Mouse (Mus musculus) c-Kit-negative CD71-positive TER-119-positive erythroid progenitor cells, embryonic 14.5 days (primary cell): ENCODE results near the gene Cdh23.
"Not testable (repeated sequence)": the region's sequence is repeated elsewhere in the genome, so short reads cannot be mapped to it uniquely, and the experiment has no call there.

ENCODE experiments used
- DNase-seq: peaks from one replicate; pipeline ENCODE4 v3.0.0-alpha.2; 2013; ENCODE audit warnings: low read depth, low spot score

The Cdh23 gene

DNA sequence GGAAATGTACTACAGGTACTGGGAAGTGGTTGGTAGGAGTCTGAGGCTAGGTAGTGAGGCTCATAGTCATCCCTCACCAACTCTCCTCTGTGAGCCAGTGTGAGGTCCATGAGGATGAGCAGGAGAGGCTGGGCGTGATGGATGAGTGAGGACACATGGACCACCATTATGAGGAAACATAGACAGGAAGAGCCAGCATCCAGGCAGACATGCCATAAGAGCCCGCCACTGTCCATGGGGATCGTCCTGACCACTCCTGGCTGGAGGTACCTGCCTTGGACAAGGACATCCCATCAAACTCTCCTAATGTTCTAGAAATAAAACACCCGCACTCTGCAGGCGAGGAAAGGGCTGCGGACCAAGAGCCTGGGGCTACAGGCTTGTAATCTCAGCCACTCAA lies at the start of gene Cdh23:
Gene Cdh23 (minus strand): TSS at position 101 of the 400 bp plus-strand sequence.
- no peak for DNase-seq

DNA sequence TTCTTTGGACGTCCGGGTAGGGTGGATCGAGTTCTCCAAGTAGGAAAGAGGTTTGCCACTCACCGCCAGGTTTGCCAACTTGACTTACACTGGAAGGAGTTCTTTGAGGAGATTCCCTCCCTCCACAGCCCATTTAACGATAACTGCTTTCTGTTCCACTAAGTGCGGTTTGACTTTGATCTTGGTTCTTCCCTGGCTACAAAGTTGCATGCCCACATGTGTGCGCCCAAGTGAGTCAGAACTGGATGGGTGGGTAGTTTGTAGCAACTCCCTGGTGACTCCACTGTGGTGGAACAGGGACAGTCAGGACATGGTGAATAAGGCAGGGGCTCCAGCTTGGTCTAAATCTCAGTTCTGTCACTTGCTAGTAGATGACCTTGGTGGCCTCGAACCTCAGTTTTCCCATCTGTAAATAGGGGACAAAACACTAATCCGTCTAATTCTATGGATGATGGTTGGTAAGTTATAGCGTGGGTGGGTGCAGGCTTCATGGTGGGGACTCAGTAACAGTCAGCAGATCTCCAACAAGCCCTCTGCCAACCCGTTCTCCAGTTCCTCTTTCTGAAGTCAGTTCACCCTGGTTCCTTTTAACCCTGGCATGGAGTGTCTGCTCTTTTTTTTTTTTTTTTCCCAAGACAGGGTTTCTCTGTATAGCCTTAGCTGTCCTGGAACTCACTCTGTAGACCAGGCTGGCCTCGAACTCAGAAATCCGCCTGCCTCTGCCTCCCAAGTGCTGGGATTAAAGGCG lies 48.4 kb upstream of the Cdh23 start:
- no peak for DNase-seq

DNA sequence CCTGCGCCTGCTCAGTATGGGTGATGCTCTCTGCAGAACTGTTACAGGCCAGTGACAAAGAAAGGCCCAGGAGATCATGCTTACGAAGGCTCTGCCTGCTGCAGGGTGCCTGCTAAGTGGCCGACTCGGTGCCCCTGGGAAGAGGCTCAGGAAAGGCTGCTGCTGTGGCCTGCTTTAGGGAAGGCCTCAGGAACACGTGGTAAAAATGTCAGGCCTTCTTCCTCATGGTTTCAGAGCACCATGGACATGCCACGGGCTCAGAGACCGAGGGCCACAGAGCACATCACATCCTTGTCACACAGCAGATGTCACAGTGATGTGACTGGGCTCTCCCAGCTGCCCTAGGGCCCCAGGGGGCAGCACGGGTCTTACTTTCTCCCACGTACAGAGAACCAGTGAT lies 47.4 kb upstream of the Cdh23 start:
- no peak for DNase-seq

DNA sequence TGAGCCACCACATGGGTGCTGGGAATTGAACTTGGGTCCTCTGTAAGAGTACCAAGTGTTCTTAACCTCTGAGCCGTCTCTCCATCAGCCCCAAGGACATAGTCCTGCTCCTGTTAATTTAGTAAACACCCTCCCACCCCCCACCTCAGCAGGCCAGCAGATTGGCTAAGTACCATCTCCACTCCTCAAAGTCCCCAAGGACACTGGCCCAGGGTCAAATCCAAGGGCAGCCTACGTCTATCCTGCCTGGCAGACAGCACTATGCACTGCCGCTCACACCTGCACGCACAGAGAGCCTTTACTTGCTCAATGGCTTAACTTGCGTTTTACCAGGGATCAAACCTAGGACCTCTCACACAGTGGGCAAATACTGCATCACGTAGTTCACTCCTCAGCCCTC lies 46.7 kb upstream of the Cdh23 start:
- no peak for DNase-seq

DNA sequence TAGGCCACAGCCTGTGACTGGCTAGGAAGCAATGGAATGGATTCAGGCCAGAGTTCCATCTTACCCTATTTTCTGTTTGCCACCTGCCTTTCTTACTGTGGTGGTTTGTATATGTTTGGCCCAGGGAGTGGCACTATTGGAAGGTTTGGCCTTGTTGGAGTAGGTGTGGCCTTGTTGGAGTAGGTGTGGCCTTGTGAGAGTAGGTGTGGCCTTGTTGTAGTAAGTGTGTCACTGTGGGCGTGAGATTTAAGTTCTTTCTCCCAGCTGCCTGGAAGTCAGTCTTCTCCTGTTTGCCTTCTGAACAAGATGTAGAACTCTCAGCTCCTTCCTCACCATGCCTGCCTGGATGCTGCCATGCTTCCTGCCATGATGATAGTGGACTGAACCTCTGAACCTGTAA lies 46.0 kb upstream of the Cdh23 start:
- not testable (repeated sequence) for DNase-seq

DNA sequence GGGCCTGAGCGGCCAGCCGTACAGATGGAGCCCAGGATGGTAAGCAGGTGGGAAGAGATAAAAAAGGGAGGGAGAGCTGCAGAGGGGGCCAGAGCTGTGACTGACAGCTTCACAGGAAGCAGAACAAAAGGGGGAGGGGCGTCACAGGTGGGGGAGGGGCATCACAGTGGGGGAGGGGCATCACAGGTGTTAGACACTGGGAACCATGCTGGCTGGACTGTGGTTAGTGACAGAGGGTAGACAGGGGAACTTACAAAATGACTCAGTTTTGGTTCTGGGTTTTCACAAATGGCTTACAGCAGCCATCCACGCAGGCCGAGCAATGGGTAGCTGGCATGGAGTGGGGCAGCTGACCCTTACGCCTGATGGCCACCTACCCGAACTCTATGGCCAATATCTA lies 45.1 kb upstream of the Cdh23 start:
- no peak for DNase-seq

DNA sequence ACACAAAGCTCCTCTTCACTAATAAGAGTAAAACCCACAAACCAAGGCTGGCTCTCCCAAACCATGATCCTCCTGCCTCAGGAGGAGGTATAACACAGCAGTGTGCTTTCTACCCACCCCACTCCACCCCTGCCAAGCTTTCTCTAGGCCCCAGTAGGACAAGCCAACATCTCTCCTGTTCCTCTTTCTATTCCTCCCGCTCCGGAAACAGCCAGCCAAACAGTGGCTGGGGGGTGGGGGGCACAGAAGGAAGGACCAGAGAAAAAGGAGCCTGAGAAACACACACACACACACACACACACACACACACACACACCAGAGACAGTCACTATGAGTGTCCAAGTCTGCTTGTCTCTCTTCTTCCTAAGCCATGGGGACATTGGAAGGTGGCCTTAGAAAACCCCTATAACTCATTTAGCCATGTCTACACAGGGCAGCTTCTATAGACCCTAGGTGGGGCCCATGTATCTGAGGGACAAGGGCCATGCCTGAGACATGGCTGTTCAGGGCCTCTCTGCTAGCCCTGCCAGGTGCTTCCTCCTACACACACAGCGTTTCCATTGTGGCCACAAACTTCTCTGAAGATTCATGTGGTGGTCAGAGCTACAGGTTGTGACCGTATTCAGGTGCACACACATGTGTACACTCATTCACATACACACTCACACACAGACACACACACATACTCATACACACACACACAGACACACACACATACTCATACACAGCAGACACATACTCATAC lies 43.5 kb upstream of the Cdh23 start:
- no peak for DNase-seq

DNA sequence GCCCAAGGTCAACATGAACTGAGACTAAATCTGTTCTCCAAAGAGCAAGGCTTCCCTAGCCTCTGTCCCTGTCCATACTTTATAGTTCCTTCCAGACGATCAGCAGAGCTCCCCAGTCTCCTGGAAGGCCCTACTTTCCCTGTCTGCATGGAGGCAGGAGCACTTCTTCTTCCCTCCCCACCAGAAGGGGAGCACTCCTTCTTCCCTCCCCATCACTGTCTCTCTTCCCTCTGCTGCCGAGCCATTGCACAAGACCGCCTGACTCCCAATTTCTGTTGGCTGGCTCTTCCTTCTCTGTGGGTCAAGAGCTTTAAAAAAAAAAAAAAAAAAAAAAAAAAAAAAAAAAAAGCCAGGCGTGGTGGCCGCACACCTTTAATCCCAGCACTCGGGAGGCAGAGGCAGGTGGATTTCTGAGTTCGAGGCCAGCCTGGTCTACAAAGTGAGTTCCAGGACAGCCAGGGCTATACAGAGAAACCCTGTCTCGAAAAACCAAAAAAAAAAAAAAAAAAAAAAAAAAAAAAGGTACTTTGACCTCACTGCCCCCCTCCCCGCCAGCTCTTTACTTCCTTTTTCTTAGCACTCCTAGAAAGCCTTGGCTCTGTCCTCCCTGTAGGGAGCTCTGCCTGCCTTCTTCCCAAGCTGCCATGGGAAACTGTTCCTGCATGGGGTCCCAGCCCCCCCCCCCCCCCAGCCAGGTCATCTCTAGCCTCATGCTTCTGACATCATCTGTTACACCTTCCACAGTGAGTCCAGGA lies 41.8 kb upstream of the Cdh23 start:
- no peak for DNase-seq

DNA sequence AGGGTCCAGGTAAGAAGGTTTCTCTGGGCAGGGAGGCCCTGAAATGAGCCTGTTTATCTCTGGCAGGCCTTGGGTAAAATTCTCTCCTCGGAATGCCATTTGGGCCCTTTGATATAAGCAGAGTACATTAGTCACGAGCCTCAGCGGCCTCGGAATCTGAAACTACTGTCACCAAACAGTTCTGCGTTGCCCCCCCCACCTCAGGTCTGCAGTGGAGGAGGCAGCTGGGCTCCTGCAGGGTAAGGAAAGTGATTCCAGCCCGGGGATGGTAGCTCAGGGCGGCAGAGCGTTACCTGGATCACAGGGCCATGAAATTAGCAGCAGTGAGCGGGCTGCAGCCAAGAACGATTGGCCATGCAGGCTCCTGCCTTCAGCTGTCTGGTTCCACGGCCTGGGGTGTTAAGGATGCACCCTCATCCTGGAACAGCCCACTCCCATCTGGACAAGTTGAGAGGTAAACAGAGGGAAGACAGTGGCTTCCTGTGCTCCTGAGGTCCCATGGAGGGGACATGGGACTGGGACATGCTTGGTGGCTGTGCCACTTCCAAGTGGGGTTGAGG lies 41.0 kb upstream of the Cdh23 start:
- no peak for DNase-seq

DNA sequence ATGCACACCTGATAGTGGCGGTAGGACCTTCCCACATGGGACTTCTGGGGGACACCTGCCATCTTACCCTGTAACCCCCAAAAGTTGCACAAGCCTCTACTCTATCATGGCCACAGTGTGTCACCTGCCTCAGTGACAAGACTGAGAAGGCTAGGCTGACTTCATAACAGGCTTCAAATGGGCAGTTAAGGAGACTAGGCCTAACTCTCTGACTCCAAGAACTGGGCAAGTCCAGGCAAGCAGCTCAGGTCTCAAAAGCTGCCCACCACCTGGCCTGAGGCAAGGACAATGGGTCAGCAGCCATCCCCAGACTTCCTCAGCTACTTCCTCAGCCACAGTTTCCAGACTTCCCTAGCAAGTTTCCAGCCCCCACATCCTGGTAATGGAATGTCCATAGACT lies 39.4 kb upstream of the Cdh23 start:
- DNase-seq, result no peak

DNA sequence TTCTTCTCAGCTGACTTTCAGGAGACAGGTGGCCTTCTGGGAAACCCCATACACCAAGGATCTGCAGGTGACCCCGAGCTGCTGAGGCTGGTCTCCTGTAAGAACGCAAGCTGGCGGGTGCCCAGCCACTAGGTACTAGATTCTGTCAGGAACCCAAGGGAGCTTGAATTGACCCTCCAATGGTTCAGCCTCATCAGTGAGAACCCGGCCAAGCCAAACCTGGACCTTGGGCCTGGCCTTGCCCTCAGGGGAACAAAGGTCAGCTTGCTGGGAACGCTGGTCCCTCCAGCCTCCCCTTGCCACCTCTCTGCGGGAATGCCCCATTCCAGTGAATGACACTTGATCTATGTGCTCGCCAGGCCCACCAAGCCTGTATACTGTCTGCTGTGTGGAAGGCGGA lies 37.2 kb upstream of the Cdh23 start:
- no peak for DNase-seq

DNA sequence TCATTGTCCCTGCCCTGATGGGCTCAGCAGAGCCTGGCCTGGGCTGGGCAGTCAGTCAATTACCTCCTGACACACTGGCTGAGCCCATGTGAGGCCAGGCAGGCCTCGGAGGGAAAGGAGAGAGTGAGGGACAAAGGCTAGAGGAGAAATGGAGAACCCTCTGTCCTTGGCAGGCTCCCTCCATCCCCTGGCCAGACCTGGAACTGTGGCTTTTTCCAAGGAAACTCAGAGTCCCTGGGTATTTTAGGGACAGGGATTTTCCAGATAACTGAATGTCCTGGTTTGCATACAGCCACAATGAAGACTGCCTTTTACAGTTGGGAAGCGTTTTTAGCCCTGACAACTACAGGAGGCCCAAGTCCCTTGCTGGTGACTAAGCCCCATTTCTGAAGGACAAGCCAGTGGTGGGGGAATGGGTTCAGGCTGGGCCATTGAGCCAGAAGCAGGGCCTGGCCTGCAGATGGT lies 36.1 kb upstream of the Cdh23 start:
- no peak for DNase-seq

DNA sequence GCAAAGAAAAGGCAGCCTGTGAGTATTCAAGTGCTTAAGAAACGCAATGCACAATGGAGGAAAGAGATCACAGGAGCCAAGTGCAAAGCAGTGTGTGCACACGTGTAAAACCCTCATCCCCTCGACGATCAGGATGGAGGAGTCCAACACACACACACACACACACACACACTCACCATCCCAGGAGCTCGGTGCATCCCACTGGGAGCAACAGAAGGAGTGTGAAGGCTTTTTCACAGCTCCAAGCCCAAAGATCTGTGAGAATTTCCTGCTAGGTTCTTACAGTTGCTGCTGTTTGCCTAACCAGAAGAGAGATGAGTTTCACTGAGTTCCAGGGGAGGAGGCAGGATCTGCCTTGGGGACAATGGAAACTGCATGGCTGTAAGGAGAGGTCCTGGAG lies 35.5 kb upstream of the Cdh23 start:
- no peak for DNase-seq

DNA sequence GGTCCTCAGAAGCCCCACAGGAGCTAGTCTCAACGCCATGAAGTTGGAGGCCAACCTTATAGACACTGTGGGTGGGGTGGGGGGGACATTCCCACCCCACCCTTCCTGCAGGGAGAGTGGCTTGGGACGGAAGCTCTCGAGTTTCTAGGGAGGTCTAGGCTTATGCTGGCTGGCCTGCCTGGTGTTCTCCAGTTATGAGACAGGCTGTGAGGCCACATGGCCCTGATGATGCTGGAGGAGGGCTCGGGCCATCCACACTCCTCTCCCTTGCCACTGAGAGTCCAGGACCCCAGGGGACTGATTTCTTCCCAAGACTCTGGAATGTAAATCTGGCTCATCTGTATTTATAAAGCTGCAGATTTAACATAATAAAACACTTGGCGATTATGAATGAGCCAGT lies 31.0 kb upstream of the Cdh23 start:
- no peak for DNase-seq

DNA sequence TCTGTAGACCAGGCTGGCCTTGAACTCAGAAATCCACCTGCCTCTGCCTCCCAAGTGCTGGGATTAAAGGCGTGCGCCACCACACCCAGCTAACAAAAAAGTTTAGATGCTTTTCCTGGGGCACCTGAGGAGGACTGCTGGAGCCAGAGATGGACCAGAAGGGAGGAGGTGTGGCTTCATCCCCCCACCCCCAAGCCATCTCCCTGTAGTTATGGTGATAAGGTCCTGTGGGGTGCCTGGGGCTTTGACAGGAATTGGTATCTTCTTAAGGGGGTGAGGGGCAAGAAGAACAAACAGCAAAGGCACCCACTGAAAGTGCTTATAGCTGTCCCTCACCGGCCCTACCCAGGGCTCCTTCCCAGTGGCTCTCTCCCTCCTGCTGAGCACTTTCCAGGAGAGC lies 30.6 kb upstream of the Cdh23 start:
- no peak for DNase-seq

DNA sequence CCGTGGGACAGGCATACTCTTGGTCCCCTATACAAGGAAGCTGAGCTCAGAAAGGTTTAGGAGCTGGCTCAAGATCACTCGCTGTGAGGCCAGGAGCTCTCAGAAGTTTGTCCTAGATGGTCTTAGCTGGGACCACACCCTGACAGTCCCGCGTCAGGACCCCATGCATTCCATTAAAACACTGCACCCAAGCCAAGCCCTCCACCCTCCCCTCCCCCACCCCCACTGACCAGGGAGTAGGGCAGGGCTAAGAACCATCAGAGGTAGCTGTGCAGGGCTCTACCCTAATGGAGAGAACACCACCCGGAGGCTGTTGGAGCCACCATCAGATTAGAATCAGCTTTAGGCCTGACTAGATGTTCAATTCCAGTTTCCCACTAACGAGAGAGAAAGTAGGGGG lies 28.2 kb upstream of the Cdh23 start:
- DNase-seq, result no peak

DNA sequence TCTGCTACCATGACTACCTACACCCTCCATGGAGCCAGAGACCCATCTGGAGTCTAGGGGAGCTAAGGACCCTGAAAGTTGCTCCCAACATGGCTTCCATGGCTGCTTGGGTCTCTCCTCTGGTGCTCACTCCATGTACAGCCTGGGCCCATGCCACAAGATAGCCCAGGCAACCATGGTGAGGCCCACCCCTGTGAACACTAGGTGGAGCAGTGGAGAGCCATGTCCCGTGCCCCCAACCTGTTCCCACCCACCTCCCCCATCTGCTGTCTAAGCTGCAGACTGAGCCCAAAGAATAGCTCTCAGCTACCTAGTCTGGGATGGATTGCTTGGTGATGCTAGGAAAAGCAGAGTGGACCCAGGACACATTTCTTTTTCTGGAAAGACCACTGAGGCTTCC lies 27.1 kb upstream of the Cdh23 start:
- no peak for DNase-seq

DNA sequence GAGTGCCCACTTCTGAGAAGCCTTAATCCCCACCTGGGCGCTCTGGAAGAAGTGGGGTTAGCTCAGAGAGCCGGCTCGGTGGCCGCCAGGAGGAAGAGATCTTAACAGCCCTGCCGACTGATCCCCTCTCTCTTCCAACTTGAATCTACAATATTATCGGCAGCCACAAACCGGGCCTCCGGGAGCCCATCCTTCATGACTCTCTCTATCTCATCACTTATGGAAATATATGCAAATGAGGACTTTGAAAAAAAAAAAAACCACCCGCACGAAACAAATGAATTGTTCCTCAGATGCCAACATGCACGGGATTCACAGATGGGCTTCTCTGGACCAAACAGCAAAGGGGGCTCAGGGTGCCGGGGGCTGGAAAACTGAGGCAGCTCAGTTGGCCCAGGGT lies 25.4 kb upstream of the Cdh23 start:
- DNase-seq, result no peak

DNA sequence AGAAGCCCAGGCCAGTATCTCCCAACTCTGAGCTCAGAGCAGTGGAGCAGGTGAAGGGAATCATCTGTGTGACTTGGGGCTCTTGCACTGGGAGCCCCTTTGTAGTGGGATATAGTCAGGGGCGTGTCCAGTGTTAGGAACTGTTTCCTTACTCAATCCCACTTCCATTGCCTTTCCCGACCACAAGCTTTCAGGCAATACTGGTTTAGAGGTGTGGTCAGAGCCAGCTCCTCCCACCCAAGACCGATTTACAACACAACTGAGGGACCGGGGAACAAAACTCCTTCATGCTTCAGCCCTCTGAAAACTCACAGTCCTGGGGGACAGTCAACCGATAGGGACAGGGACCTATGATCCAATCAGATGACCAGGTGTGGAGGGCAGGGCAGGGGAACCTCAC lies 24.2 kb upstream of the Cdh23 start:
- DNase-seq, result no peak

DNA sequence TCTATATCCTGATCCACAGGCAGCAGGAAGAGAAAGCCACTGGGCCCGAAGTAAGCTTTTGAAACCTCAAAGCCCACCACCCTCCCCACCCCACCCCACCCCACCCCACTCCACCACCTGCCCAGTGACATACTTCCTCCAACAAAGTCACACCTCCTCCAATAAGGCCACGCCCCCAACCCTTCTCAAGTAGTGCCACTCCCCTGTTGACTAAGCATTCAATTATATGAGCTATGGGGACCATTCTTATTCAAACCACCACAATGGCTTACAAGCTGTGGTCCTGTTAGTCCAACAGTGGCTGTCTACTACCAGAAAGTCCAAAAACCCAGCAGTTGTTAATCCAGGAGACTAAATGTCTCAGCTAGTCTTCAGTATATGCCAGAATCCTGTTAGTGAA lies 22.2 kb upstream of the Cdh23 start:
- no peak for DNase-seq

DNA sequence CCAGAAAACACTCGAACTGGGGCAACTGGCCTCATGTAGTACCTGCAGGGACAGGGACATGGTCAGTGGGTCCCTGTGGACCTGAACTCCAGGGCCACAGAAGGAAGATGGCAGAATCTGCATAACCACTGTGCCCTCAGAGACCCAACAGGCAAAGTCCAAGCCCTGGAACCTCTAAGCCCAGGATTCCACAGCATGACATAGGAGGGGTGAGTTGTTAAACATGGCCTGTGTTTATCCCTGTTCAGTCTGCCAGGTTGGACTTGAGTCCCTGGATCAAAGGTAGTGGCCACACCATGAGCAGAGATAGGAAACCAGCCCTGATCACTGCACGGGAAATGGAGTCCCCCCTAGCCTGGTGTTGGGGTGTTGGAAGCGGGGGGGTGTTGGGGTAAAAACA lies 20.2 kb upstream of the Cdh23 start:
- DNase-seq, result no peak

DNA sequence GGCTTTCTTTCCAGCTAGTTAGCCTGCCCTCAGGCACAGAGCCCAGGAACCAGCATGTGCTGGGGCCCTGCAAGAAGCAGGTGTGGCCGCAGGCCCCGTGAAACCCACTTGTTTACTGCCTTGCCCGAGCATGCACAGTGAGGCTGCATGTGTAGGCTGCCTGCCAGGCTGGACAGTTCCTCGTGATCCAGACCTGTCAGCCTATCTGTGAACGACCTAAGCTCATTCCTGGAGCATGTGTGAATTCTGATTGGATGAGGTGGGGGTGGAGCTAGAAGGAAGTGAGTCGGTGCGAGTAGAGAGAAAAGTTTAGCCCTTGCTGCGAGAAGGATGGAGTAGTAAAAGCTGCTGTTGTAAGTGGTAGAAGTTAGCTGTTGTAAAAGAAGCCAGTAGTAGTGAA lies 16.0 kb upstream of the Cdh23 start:
- DNase-seq, result not testable (repeated sequence)
